Mouse (Mus musculus) lung, embryonic 14.5 days (tissue): ENCODE results near the gene Eps8l3. TPM values are rescaled to one million over a fixed set of nuclear protein-coding genes. Genes with fewer than 3 reads are reported as not detected.
"Not testable (repeated sequence)": the region's sequence is repeated elsewhere in the genome, so short reads cannot be mapped to it uniquely, and the experiment has no call there.

Source experiments
- ATAC-seq: fragments of 200-750 bp; cut with Nextera tagmentation; 2 replicates; pipeline ENCODE4 v1.8.0; 2017; ENCODE audit warnings: mild to moderate bottlenecking, moderate TSS enrichment, moderate library complexity; ENCODE audit not compliant: insufficient read depth
- DNase-seq: peaks from one replicate; pipeline ENCODE4 v3.0.0-alpha.2; 2015
- H3K27ac ChIP-seq: fragments of 300-500 bp; sonication (generic); 2 replicates; pipeline ENCODE4 v1.5.1; 2014; ENCODE audit warnings: low read depth, mild to moderate bottlenecking, moderate library complexity
- H3K27me3 ChIP-seq: fragments of 300-500 bp; sonication (generic); 2 replicates; pipeline ENCODE4 v1.6.1; 2014; ENCODE audit warnings: low read length, control low read depth; ENCODE audit not compliant: insufficient read depth
- H3K36me3 ChIP-seq: fragments of 300-500 bp; sonication (generic); 2 replicates; pipeline ENCODE4 v1.6.1; 2014; ENCODE audit warnings: control low read depth; ENCODE audit not compliant: insufficient read depth
- H3K4me1 ChIP-seq: fragments of 300-500 bp; sonication (generic); 2 replicates; pipeline ENCODE4 v1.6.1; 2014; ENCODE audit warnings: antibody characterized with exemption, control low read depth; ENCODE audit not compliant: insufficient read depth
- H3K4me2 ChIP-seq: fragments of 300-500 bp; sonication (generic); 2 replicates; pipeline ENCODE4 v1.6.1; 2014; ENCODE audit warnings: mild to moderate bottlenecking
- H3K4me3 ChIP-seq: fragments of 300-500 bp; sonication (generic); 2 replicates; pipeline ENCODE4 v1.5.1; 2014; ENCODE audit warnings: low read depth, low read length
- H3K9ac ChIP-seq: fragments of 300-500 bp; sonication (generic); 2 replicates; pipeline ENCODE4 v1.6.1; 2014
- H3K9me3 ChIP-seq: fragments of 300-500 bp; sonication (generic); 2 replicates; pipeline ENCODE4 v1.6.1; 2016; ENCODE audit warnings: low read depth, low read length, control low read depth
- CTCF ChIP-seq: IDR thresholded peaks from 2 replicates; pipeline ENCODE4 v1.5.1; 2016; ENCODE audit warnings: antibody characterized with exemption, low read depth
- WGBS: fragments of 180-500 bp; shearing (Covaris S2); extraction: QIAGEN DNeasy Blood & Tissue Kit; methylation state at CpG from one replicate; pipeline ENCODE4 v1.1.7; 2014; 5-methylcytosine and 5-hydroxymethylcytosine counted together
- polyA plus RNA-seq: library from polyadenylated mRNA; unstranded; fragments of >200 nt; fragmentation: Nextera tagmentation; extraction: Ambion mirVana; gene quantifications from 2 replicates; pipeline ENCODE4 v1.2.1, GENCODE M21; 2014

Eps8l3 gene
- polyA plus RNA-seq, 1 experiment from 2014 or later = not detected

GRCm38 (mm10) chr3:107850418-107851031, 26.5 kb upstream of the Eps8l3 start:
- Histone ChIP-seq H3K36me3 (no peaks in the 10 kb centered on the region), H3K9me3 (no peaks in the 10 kb centered on the region), H3K9ac (peak overlapping the region; percentile 11; the same call in 1 of the 2 replicates), H3K4me3 (no peak overlapping the region), H3K27ac (peak overlapping the region; percentile 56), H3K4me2 (peak overlapping the region; percentile 32), H3K27me3 (no peaks in the 10 kb centered on the region), H3K4me1 (peaks cover 26% of the 10 kb centered on the region)
- peak; percentile 94 for DNase-seq
- peak; percentile 89 for ATAC-seq
- TF ChIP-seq CTCF = no peak
- WGBS = 16% methylated on average over 12 of the region's 12 CpGs

- Histone ChIP-seq H3K27ac (no peak overlapping the region), H3K4me2 (no peak overlapping the region), H3K27me3 (no peaks in the 10 kb centered on the region), H3K9me3 (no peaks in the 10 kb centered on the region), H3K4me1 (peaks cover 27% of the 10 kb centered on the region), H3K4me3 (no peak overlapping the region), H3K36me3 (no peaks in the 10 kb centered on the region), H3K9ac (no peak overlapping the region)
- no peak for DNase-seq
- 49% methylated on average over 7 of the region's 7 CpGs for WGBS
- no peak for TF ChIP-seq CTCF
- ATAC-seq = no peak
Measured at GRCm38 (mm10) chr3:107852786-107853185, 24.2 kb upstream of the Eps8l3 start.

- H3K27me3 ChIP-seq = no peaks in the 10 kb centered on the region
- H3K9ac ChIP-seq = no peak overlapping the region
- no peaks in the 10 kb centered on the region for H3K36me3 ChIP-seq
- no peaks in the 10 kb centered on the region for H3K9me3 ChIP-seq
- TF ChIP-seq CTCF = peak; percentile 13; the same call in 1 of the 2 replicates
- DNase-seq (no peak), ATAC-seq (no peak)
- WGBS = 83% methylated on average over 17 of the region's 17 CpGs
- no peak overlapping the region for H3K4me3 ChIP-seq
- peaks cover 26% of the 10 kb centered on the region for H3K4me1 ChIP-seq
- no peak overlapping the region for H3K27ac ChIP-seq
- no peak overlapping the region for H3K4me2 ChIP-seq
Measured at GRCm38 (mm10) chr3:107853232-107854181, 23.5 kb upstream of the Eps8l3 start.

GRCm38 (mm10) chr3:107855368-107855767, 21.7 kb upstream of the Eps8l3 start:
- no peak overlapping the region for H3K4me2 ChIP-seq
- DNase-seq (no peak), ATAC-seq (no peak)
- no peak overlapping the region for H3K27ac ChIP-seq
- H3K36me3 ChIP-seq = no peaks in the 10 kb centered on the region
- H3K9ac ChIP-seq = no peak overlapping the region
- H3K27me3 ChIP-seq = no peaks in the 10 kb centered on the region
- 71% methylated on average over 13 of the region's 13 CpGs for WGBS
- H3K9me3 ChIP-seq = no peaks in the 10 kb centered on the region
- no peak overlapping the region for H3K4me3 ChIP-seq
- TF ChIP-seq CTCF = no peak
- H3K4me1 ChIP-seq = peaks cover 8% of the 10 kb centered on the region; the same call in 1 of the 2 replicates

GRCm38 (mm10) chr3:107857646-107858045, 19.4 kb upstream of the Eps8l3 start:
- Histone ChIP-seq H3K9me3 (no peaks in the 10 kb centered on the region), H3K4me1 (0 out of 2 replicates have a peak, but pooled peaks cover 5% of the 10 kb centered on the region), H3K36me3 (no peaks in the 10 kb centered on the region), H3K27ac (no peak overlapping the region), H3K4me2 (no peak overlapping the region), H3K9ac (no peak overlapping the region), H3K4me3 (no peak overlapping the region), H3K27me3 (no peaks in the 10 kb centered on the region)
- DNase-seq (no peak), ATAC-seq (no peak)
- WGBS = 41% methylated on average over 6 of the region's 6 CpGs
- no peak for TF ChIP-seq CTCF

GRCm38 (mm10) chr3:107861483-107861882, 15.5 kb upstream of the Eps8l3 start:
- H3K4me2 ChIP-seq, H3K4me1 ChIP-seq, H3K9ac ChIP-seq, DNase-seq, H3K27ac ChIP-seq, H3K27me3 ChIP-seq, H3K4me3 ChIP-seq, H3K9me3 ChIP-seq, H3K36me3 ChIP-seq, ATAC-seq: not testable (repeated sequence)
- WGBS = 68% methylated on average over 5 of the region's 5 CpGs
- TF ChIP-seq CTCF = peak; percentile 28

GRCm38 (mm10) chr3:107862471-107862870, 14.6 kb upstream of the Eps8l3 start:
- no peak overlapping the region for H3K4me3 ChIP-seq
- no peaks in the 10 kb centered on the region for H3K9me3 ChIP-seq
- no peak overlapping the region for H3K9ac ChIP-seq
- no peak overlapping the region for H3K27ac ChIP-seq
- H3K4me1 ChIP-seq = 0 out of 2 replicates have a peak, but pooled peaks cover 5% of the 10 kb centered on the region
- ATAC-seq = no peak
- TF ChIP-seq CTCF = no peak
- WGBS = 46% methylated on average over 2 of the region's 2 CpGs
- no peaks in the 10 kb centered on the region for H3K27me3 ChIP-seq
- H3K36me3 ChIP-seq = no peaks in the 10 kb centered on the region
- no peak for DNase-seq
- H3K4me2 ChIP-seq = no peak overlapping the region
